Mouse (Mus musculus) kidney, postnatal 10 days (tissue): ENCODE measurements around the gene Gm10750.
"Not testable (repeated sequence)": the region's sequence is repeated elsewhere in the genome, so short reads cannot be mapped to it uniquely, and the experiment has no call there.

Experiments
- DNase-seq: peaks from one replicate; pipeline ENCODE4 v3.0.0; 2021; ENCODE audit warnings: mixed read lengths

The Gm10750 gene

DNA sequence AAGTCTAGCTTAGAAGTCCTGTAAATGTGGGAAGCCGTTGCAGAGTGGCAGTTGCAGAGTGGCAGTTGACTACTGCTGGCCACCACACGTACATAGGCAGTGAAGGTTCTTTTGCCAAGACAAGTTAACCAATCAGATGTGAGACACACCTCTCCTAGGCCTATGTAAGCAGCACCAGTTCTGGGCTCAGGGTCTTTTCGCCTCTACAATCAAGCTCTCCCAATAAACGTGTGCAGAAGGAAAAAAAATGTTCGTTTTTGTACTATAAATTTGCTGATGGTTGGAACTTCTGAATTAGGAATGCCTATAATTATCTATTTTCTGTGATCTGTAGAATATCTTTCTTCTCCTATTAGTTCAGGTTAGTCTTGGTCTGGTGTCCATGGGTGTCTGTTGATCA is at the start of gene Gm10750:
Gene Gm10750, minus strand, starts transcription at position 101 of the 400 bp plus-strand sequence.
- DNase-seq = not testable (repeated sequence)

GRCm38 (mm10) chr2:149004826-149005225 is 12.2 kb downstream of the Gm10750 start:
- no peak for DNase-seq

GRCm38 (mm10) chr2:149003151-149003550 is 13.9 kb downstream of the Gm10750 start, which contains the start of gene Gm1330:
Gm1330 (minus strand) TSS chr2:149003251.
- no peak for DNase-seq

GRCm38 (mm10) chr2:148995133-148995532 is 21.9 kb downstream of the Gm10750 start:
- no peak for DNase-seq
